In the genomic region with DNA sequence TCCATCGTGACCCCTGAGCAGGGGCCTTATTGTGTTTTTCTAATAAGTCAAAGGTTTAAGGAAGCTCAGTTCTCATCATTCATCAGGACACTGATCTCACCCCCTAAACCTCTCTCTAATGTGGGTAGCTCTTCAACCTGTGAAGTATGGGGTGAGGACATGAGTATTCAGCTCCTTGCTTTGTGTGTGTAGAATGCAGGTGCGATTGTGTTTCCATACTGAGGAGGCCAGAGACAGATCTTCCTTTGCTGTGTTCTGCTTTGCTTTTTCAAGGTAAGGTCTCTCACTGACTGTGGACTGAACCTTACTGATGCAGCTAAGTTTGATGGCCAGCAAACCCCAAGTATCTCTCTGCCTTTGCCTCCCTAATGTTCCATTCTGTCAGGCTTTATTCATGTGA, we compare ENCODE assay signal across 25 mouse cellular contexts.
"Had no signal": no experiment of that assay in that cellular context is flagged by ENCODE, and none has a peak within 500 bp of the region (broad histone marks: within the 10 kb centered on the region; RNA-seq: fewer than 3 reads in every experiment).

No protein-coding gene starts in this region.

- H3K4me3 ChIP-seq: embryonic facial prominence, embryonic 10.5 days; embryonic facial prominence, embryonic 12.5 days; embryonic facial prominence, embryonic 13.5 days; embryonic facial prominence, embryonic 15.5 days; erythroblast, embryonic 14.5 days; forebrain, embryonic 10.5 days; forebrain, embryonic 12.5 days; forebrain, embryonic 13.5 days; forebrain, embryonic 15.5 days; gastrocnemius, adult 2 months; heart, adult 2 months had no signal

- H3K36me3 ChIP-seq: embryonic facial prominence, embryonic 10.5 days; embryonic facial prominence, embryonic 12.5 days; embryonic facial prominence, embryonic 13.5 days; embryonic facial prominence, embryonic 15.5 days; forebrain, embryonic 10.5 days; forebrain, embryonic 12.5 days; forebrain, embryonic 15.5 days had no signal

- H3K27ac ChIP-seq: embryonic facial prominence, embryonic 10.5 days; embryonic facial prominence, embryonic 12.5 days; embryonic facial prominence, embryonic 13.5 days; embryonic facial prominence, embryonic 15.5 days; forebrain, embryonic 10.5 days; forebrain, embryonic 12.5 days; forebrain, embryonic 13.5 days; forebrain, embryonic 15.5 days; gastrocnemius, adult 2 months; heart, adult 2 months had no signal

- H3K9me3 ChIP-seq: embryonic facial prominence, embryonic 12.5 days; embryonic facial prominence, embryonic 13.5 days; embryonic facial prominence, embryonic 15.5 days; forebrain, embryonic 12.5 days; forebrain, embryonic 13.5 days; forebrain, embryonic 15.5 days had no signal

- H3K27me3 ChIP-seq: embryonic facial prominence, embryonic 12.5 days; embryonic facial prominence, embryonic 13.5 days; embryonic facial prominence, embryonic 15.5 days; forebrain, embryonic 12.5 days; forebrain, embryonic 13.5 days; forebrain, embryonic 15.5 days had no signal

- DNase-seq: cerebellum, adult 9-10 months; cerebellum, adult 9-11 months; cerebellum, postnatal 10 days; cerebellum, postnatal 14 days; cerebellum, postnatal 25 days; cerebellum, postnatal 36 days; embryo, embryonic 11 days; forebrain, postnatal 0 days; gastrocnemius, adult 2 months; gastrocnemius, postnatal 10 days; gastrocnemius, postnatal 14 days; gastrocnemius, postnatal 25 days; gastrocnemius, postnatal 36 days; heart, adult 11 months; heart, adult 18-20 months; heart, adult 2 months had no signal

- H3K9ac ChIP-seq: embryonic facial prominence, embryonic 12.5 days; embryonic facial prominence, embryonic 13.5 days; embryonic facial prominence, embryonic 15.5 days; forebrain, embryonic 12.5 days; forebrain, embryonic 13.5 days; forebrain, embryonic 15.5 days; forebrain, postnatal 0 days had no signal
